Mouse (Mus musculus) cerebral cortex, adult 2 months (tissue): ENCODE data around the gene 4933407L21Rik.

Experiments used
- WGBS: fragments of 180-500 bp; shearing (Covaris S2); methylation state at CpG from one replicate; pipeline ENCODE4 v1.1.7; 2018; 5-methylcytosine and 5-hydroxymethylcytosine counted together

The 4933407L21Rik gene

GRCm38 (mm10) chr1:85919621-85920020 is 8.7 kb upstream of the 4933407L21Rik start:
- WGBS, result 87% methylated on average over 7 of the region's 7 CpGs

- 51% methylated on average over 7 of the region's 7 CpGs for WGBS
Measured at GRCm38 (mm10) chr1:85921725-85922124, 6.6 kb upstream of the 4933407L21Rik start.

GRCm38 (mm10) chr1:85922127-85922864 is 6.0 kb upstream of the 4933407L21Rik start:
- WGBS, result 44% methylated on average over 7 of the region's 7 CpGs

- 82% methylated on average over 5 of the region's 5 CpGs for WGBS
Measured at GRCm38 (mm10) chr1:85922865-85923211, 5.4 kb upstream of the 4933407L21Rik start.

GRCm38 (mm10) chr1:85925183-85925582 is 3.1 kb upstream of the 4933407L21Rik start:
- 86% methylated on average over 5 of the region's 5 CpGs for WGBS

- 22% methylated on average over 4 of the region's 4 CpGs for WGBS
Measured at GRCm38 (mm10) chr1:85928688-85929065, 394 bp downstream of the 4933407L21Rik start.

GRCm38 (mm10) chr1:85929406-85929805 is 1.1 kb downstream of the 4933407L21Rik start:
- 79% methylated on average over 6 of the region's 6 CpGs for WGBS

- WGBS, result 44% methylated on average over 5 of the region's 5 CpGs
Measured at GRCm38 (mm10) chr1:85931170-85931569, 2.9 kb downstream of the 4933407L21Rik start.

GRCm38 (mm10) chr1:85933226-85933625 is 4.9 kb downstream of the 4933407L21Rik start:
- 19% methylated on average over 7 of the region's 7 CpGs for WGBS

- 14% methylated on average over 11 of the region's 11 CpGs for WGBS
Measured at GRCm38 (mm10) chr1:85933631-85934465, 5.6 kb downstream of the 4933407L21Rik start.

GRCm38 (mm10) chr1:85934560-85934959 is 6.3 kb downstream of the 4933407L21Rik start:
- WGBS, result 60% methylated on average over 7 of the region's 7 CpGs

GRCm38 (mm10) chr1:85935148-85935852 is 7.0 kb downstream of the 4933407L21Rik start:
- WGBS, result 64% methylated on average over 8 of the region's 8 CpGs

GRCm38 (mm10) chr1:85936265-85936664 is 8.0 kb downstream of the 4933407L21Rik start:
- WGBS, result 68% methylated on average over 6 of the region's 6 CpGs

- 77% methylated on average over 1 of the region's 1 CpGs for WGBS
Measured at GRCm38 (mm10) chr1:85937323-85937722, 9.0 kb downstream of the 4933407L21Rik start.

GRCm38 (mm10) chr1:85942318-85942717 is 14.0 kb downstream of the 4933407L21Rik start:
- 64% methylated on average over 8 of the region's 8 CpGs for WGBS

GRCm38 (mm10) chr1:85949085-85949684 is 20.9 kb downstream of the 4933407L21Rik start:
- WGBS, result 91% methylated on average over 2 of the region's 2 CpGs

GRCm38 (mm10) chr1:85955150-85955549 is 26.9 kb downstream of the 4933407L21Rik start:
- WGBS, result 81% methylated on average over 3 of the region's 3 CpGs

- WGBS, result 51% methylated on average over 5 of the region's 5 CpGs
Measured at GRCm38 (mm10) chr1:85957290-85957689, 29.0 kb downstream of the 4933407L21Rik start.

- 45% methylated on average over 9 of the region's 9 CpGs for WGBS
Measured at GRCm38 (mm10) chr1:85957942-85958619, 29.8 kb downstream of the 4933407L21Rik start.

- 62% methylated on average over 6 of the region's 6 CpGs for WGBS
Measured at GRCm38 (mm10) chr1:85959129-85959888, 31.0 kb downstream of the 4933407L21Rik start.

- WGBS, result 78% methylated on average over 2 of the region's 2 CpGs
Measured at GRCm38 (mm10) chr1:85959889-85960276, 31.6 kb downstream of the 4933407L21Rik start.
